Mouse (Mus musculus): Measurements from ENCODE around the gene Plcb1. TPM values are rescaled to one million over a fixed set of nuclear protein-coding genes. Genes with fewer than 3 reads are reported as not detected.

Gene Plcb1
- polyA plus RNA-seq, 1 experiment, result 6.4 TPM

DNA sequence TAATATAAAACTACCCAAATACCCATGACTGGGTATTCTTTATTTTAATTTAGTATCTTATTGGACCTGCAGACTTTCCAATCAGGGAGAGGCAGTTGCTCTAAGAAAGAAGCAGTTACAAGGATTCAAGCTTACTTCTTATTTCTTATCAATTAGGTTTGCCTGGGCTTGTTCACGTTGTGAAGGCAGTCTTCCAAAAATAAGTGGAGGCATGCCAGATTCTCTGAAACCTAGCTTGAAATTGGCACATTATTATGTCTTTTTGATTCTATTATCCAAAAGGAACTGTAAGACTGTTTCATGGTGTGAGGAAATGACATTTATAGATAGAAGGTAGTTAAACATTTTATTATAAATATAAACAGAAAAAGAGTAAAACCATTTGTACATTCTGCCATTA lies 721.2 kb downstream of the Plcb1 start:
- Histone ChIP-seq H3K4me3 (ENCODE audit: insufficient read depth, low read length) (no peak overlapping the region), H3K27ac (ENCODE audit: insufficient read depth, low read length) (no peak overlapping the region), H3K4me1 (ENCODE audit: control insufficient read depth, insufficient read depth, low read length) (no peaks in the 10 kb centered on the region)
- no peak for TF ChIP-seq POLR2A (IDR thresholded peaks at IDR 0.05; ENCODE audit: low read depth, low read length)
- TF ChIP-seq CTCF (IDR thresholded peaks at IDR 0.05; ENCODE audit: borderline replicate concordance, insufficient read depth, low read length), result no peak

- Histone ChIP-seq H3K4me3 (ENCODE audit: insufficient read depth, low read length) (no peak overlapping the region), H3K27ac (ENCODE audit: insufficient read depth, low read length) (no peak overlapping the region), H3K4me1 (ENCODE audit: control insufficient read depth, insufficient read depth, low read length) (no peaks in the 10 kb centered on the region)
- TF ChIP-seq CTCF (IDR thresholded peaks at IDR 0.05; ENCODE audit: borderline replicate concordance, insufficient read depth, low read length), result no peak
- TF ChIP-seq POLR2A (IDR thresholded peaks at IDR 0.05; ENCODE audit: low read depth, low read length), result no peak
These were observed 733.1 kb downstream of the Plcb1 start for GRCm38 (mm10) chr2:135518956-135519355.

Other genes with a start within 250 kb of the Plcb1 start
- not detected in 2 replicates for gene Hao1, start 231.7 kb upstream of the Plcb1 start, polyA plus RNA-seq (2011; ENCODE audit: insufficient read length, low read depth, missing spikeins)
- 17.4 and 22.8 TPM in 2 replicates for gene Tmx4, start 141.9 kb upstream of the Plcb1 start, polyA plus RNA-seq (2011; ENCODE audit: insufficient read length, low read depth, missing spikeins)